Mouse (Mus musculus) olfactory bulb, adult 2 months (tissue): ENCODE data around the gene Evx2. TPM values are rescaled to one million over a fixed set of nuclear protein-coding genes. Genes with fewer than 3 reads are reported as not detected.

Source experiments
- H3K27ac ChIP-seq: fragments of 200-500 bp; 2 replicates; pipeline ENCODE4 v1.5.1; 2012; ENCODE audit warnings: low read depth, low read length; ENCODE audit not compliant: insufficient read depth
- H3K4me1 ChIP-seq: fragments of 200-500 bp; 2 replicates; pipeline ENCODE4 v1.6.1; 2012; ENCODE audit warnings: low read length; ENCODE audit not compliant: control insufficient read depth, insufficient read depth
- H3K4me3 ChIP-seq: fragments of 200-500 bp; 2 replicates; pipeline ENCODE4 v1.5.1; 2012; ENCODE audit warnings: mild to moderate bottlenecking, low read depth, low read length, moderate library complexity; ENCODE audit not compliant: insufficient read depth
- CTCF ChIP-seq: fragments of 200-500 bp; IDR thresholded peaks from 2 replicates; pipeline ENCODE4 v1.5.1; 2012; ENCODE audit warnings: low read depth, mild to moderate bottlenecking, low read length, moderate library complexity; ENCODE audit not compliant: insufficient read depth
- POLR2A ChIP-seq: fragments of 200-500 bp; IDR thresholded peaks from 2 replicates; pipeline ENCODE4 v1.6.1; 2012; ENCODE audit warnings: mild to moderate bottlenecking, low read depth, low read length, moderate library complexity; ENCODE audit not compliant: insufficient read depth
- WGBS: fragments of 180-500 bp; shearing (Covaris S2); methylation state at CpG from one replicate; pipeline ENCODE4 v1.1.7; 2018; 5-methylcytosine and 5-hydroxymethylcytosine counted together
- polyA plus RNA-seq: library from polyadenylated mRNA; stranded (reverse); fragments of >200 nt; gene quantifications from 2 replicates; pipeline ENCODE4 v1.2.4, GENCODE M21; 2012; ENCODE audit warnings: low replicate concordance; ENCODE audit not compliant: missing spikeins, insufficient read depth, insufficient read length

Gene Evx2
- polyA plus RNA-seq, 1 experiment: not detected

- no peaks in the 10 kb centered on the region for H3K4me1 ChIP-seq
- no peak for TF ChIP-seq CTCF
- TF ChIP-seq POLR2A: no peak
- no peak overlapping the region for H3K27ac ChIP-seq
- WGBS: 73% methylated on average over 4 of the region's 4 CpGs
- H3K4me3 ChIP-seq: no peak overlapping the region
Measured at GRCm38 (mm10) chr2:74611406-74611805, 48.0 kb downstream of the Evx2 start.

GRCm38 (mm10) chr2:74609350-74609749 lies 50.0 kb downstream of the Evx2 start:
- no peak overlapping the region for H3K4me3 ChIP-seq
- no peak overlapping the region for H3K27ac ChIP-seq
- H3K4me1 ChIP-seq: no peaks in the 10 kb centered on the region
- no peak for TF ChIP-seq CTCF
- TF ChIP-seq POLR2A: no peak

- Histone ChIP-seq H3K4me1 (no peaks in the 10 kb centered on the region), H3K4me3 (no peak overlapping the region), H3K27ac (no peak overlapping the region)
- TF ChIP-seq CTCF (no peak), POLR2A (no peak)
- 87% methylated on average over 5 of the region's 5 CpGs for WGBS
Measured at GRCm38 (mm10) chr2:74606087-74606760, 53.1 kb downstream of the Evx2 start.

GRCm38 (mm10) chr2:74604011-74604410 lies 55.3 kb downstream of the Evx2 start:
- 53% methylated on average over 3 of the region's 3 CpGs for WGBS
- no peak overlapping the region for H3K4me3 ChIP-seq
- H3K27ac ChIP-seq: no peak overlapping the region
- no peak for TF ChIP-seq POLR2A
- TF ChIP-seq CTCF: no peak
- no peaks in the 10 kb centered on the region for H3K4me1 ChIP-seq

Other genes starting within 250 kb of the Evx2 start
- not detected in 2 replicates for gene Lnpk, start 80.1 kb downstream of the Evx2 start, polyA plus RNA-seq
- not detected in 2 replicates for gene Hoxd13, start 8.8 kb upstream of the Evx2 start, polyA plus RNA-seq
- not detected in 2 replicates for gene Hoxd12, start 15.5 kb upstream of the Evx2 start, polyA plus RNA-seq
- not detected in 2 replicates for gene Hoxd11, start 20.0 kb upstream of the Evx2 start, polyA plus RNA-seq
- not detected in 2 replicates for gene Hoxd10, start 32.4 kb upstream of the Evx2 start, polyA plus RNA-seq
- gene Hoxd9, start 38.2 kb upstream of the Evx2 start, polyA plus RNA-seq: not detected in 2 replicates
- not detected in 2 replicates for gene Hoxd8, start 45.1 kb upstream of the Evx2 start, polyA plus RNA-seq
- gene Hoxd3, start 52.4 kb upstream of the Evx2 start, polyA plus RNA-seq: not detected in 2 replicates
- not detected in 2 replicates for gene Hoxd4, start 52.4 kb upstream of the Evx2 start, polyA plus RNA-seq
- gene Gm28230, start 67.2 kb upstream of the Evx2 start, polyA plus RNA-seq: not detected in 2 replicates
- not detected in 2 replicates for gene Hoxd1, start 103.4 kb upstream of the Evx2 start, polyA plus RNA-seq
- not detected in 2 replicates for gene Mtx2, start 166.2 kb upstream of the Evx2 start, polyA plus RNA-seq